In the genomic region with DNA sequence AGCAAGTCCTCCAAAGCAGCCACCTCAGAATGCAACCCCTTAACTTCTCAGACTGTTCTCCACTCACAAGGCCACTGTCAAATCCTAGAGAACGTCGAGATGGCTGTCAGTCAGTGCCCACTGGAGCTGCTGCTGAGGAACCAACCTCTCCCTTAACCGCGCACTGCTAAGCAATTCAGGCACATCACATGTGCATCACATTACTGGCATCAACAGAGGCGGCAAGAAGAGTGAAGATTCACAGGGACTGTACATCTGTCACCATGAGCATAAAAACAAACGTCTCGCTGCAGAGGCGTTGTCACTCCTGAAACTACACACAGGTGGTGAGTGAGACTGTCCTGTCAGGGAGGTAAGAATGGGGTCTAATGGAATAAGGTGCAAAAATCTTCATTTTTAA, we compare ENCODE assay signal across 21 mouse cellular contexts. TPM values are rescaled to one million over a fixed set of nuclear protein-coding genes. Genes with fewer than 3 reads are reported as not detected.
A peak's percentile ranks its signal among the peaks of the same experiment; 100 is the strongest.
DNase-seq lines count a peak whose midpoint lies in the region; ATAC-seq lines count a peak whose summit lies in the region.
"Had no signal": no experiment of that assay in that cellular context is flagged by ENCODE, and none has a peak within 500 bp of the region (broad histone marks: within the 10 kb centered on the region; RNA-seq: fewer than 3 reads in every experiment).

No protein-coding gene starts in this region.

- no peaks in the 10 kb centered on the region for H3K9me3 ChIP-seq in heart, embryonic 10.5 days
- no peaks in the 10 kb centered on the region for H3K9me3 ChIP-seq in neural tube, embryonic 13.5 days
- H3K9me3 ChIP-seq in hindbrain, embryonic 13.5 days = no peaks in the 10 kb centered on the region
- H3K9me3 ChIP-seq in kidney, embryonic 15.5 days (replicated peaks) = no peaks in the 10 kb centered on the region
- H3K9me3 ChIP-seq: hindbrain, embryonic 15.5 days; limb, embryonic 13.5 days; liver, embryonic 13.5 days had no signal

- ATAC-seq in neural tube, embryonic 13.5 days (ENCODE audit: low read depth) = no peak
- ATAC-seq in hindbrain, embryonic 13.5 days (ENCODE audit: low FRiP score) = no peak
- ATAC-seq in kidney, embryonic 15.5 days (replicated peaks; ENCODE audit: low FRiP score) = no peak

- H3K9ac ChIP-seq in neural tube, embryonic 13.5 days = no peak overlapping the region
- H3K9ac ChIP-seq in hindbrain, embryonic 13.5 days = no peak overlapping the region; the same call in 1 of the 2 replicates
- H3K9ac ChIP-seq in kidney, embryonic 15.5 days = no peak overlapping the region
- H3K9ac ChIP-seq: hindbrain, embryonic 15.5 days; limb, embryonic 13.5 days; liver, embryonic 13.5 days; lung, embryonic 14.5 days had no signal

- H3K4me2 ChIP-seq in neural tube, embryonic 13.5 days = no peak overlapping the region
- H3K4me2 ChIP-seq in hindbrain, embryonic 13.5 days = no peak overlapping the region
- no peak overlapping the region for H3K4me2 ChIP-seq in kidney, embryonic 15.5 days
- H3K4me2 ChIP-seq: hindbrain, embryonic 15.5 days; limb, embryonic 13.5 days; liver, embryonic 13.5 days; lung, embryonic 14.5 days had no signal

- WGBS in heart, embryonic 10.5 days = 53% methylated on average over 8 of the region's 8 CpGs
- WGBS in neural tube, embryonic 13.5 days = 56% methylated on average over 8 of the region's 8 CpGs
- 61% methylated on average over 8 of the region's 8 CpGs for WGBS in hindbrain, embryonic 13.5 days
- 81% methylated on average over 8 of the region's 8 CpGs for WGBS in kidney, embryonic 15.5 days

- H3K27me3 ChIP-seq in heart, embryonic 10.5 days (ENCODE audit: insufficient read depth, poor library complexity, severe bottlenecking) = no peaks in the 10 kb centered on the region
- no peaks in the 10 kb centered on the region for H3K27me3 ChIP-seq in neural tube, embryonic 13.5 days
- no peaks in the 10 kb centered on the region for H3K27me3 ChIP-seq in hindbrain, embryonic 13.5 days
- H3K27me3 ChIP-seq in kidney, embryonic 15.5 days = no peaks in the 10 kb centered on the region
- H3K27me3 ChIP-seq: CH12.LX; hindbrain, embryonic 15.5 days; limb, embryonic 13.5 days; liver, embryonic 13.5 days had no signal

- peak overlapping the region; percentile 57; the same call in 1 of the 2 replicates for H3K27ac ChIP-seq in heart, embryonic 10.5 days
- H3K27ac ChIP-seq in neural tube, embryonic 13.5 days (replicated peaks) = 0 out of 2 replicates have a peak overlapping the region, but pooled peaks have one; percentile 35
- peak overlapping the region; percentile 55; the same call in 1 of the 2 replicates for H3K27ac ChIP-seq in hindbrain, embryonic 13.5 days
- H3K27ac ChIP-seq in kidney, embryonic 15.5 days = no peak overlapping the region
- H3K27ac ChIP-seq: hindbrain, embryonic 15.5 days; kidney, postnatal 0 days; limb, embryonic 13.5 days; liver, embryonic 13.5 days had no signal

- peaks cover 12% of the 10 kb centered on the region for H3K36me3 ChIP-seq in heart, embryonic 10.5 days
- H3K36me3 ChIP-seq in neural tube, embryonic 13.5 days = no peaks in the 10 kb centered on the region
- no peaks in the 10 kb centered on the region for H3K36me3 ChIP-seq in hindbrain, embryonic 13.5 days
- H3K36me3 ChIP-seq in kidney, embryonic 15.5 days = peaks cover 20% of the 10 kb centered on the region
- H3K36me3 ChIP-seq: hindbrain, embryonic 15.5 days had no signal

- DNase-seq in heart, embryonic 10.5 days (ENCODE audit: low spot score) = no peak
- no peak for DNase-seq in heart, adult 8-10 months (ENCODE audit: low spot score)
- DNase-seq in neural tube, embryonic 10.5 days (ENCODE audit: extremely low spot score, low spot score) = no peak
- no peak for DNase-seq in urinary bladder, postnatal 25 days (ENCODE audit: low spot score)
- DNase-seq: adrenal gland, postnatal 36 days; cerebellum, adult 2 months; cerebellum, postnatal 36 days; gastrocnemius, postnatal 14 days; heart, adult 18-20 months; kidney, adult 11 months; liver, embryonic 13.5 days; lung, embryonic 14.5 days; lung, postnatal 36 days; right cerebral cortex, adult 18-20 months had no signal

- peaks cover 18% of the 10 kb centered on the region for H3K4me1 ChIP-seq in heart, embryonic 10.5 days
- H3K4me1 ChIP-seq in neural tube, embryonic 13.5 days (replicated peaks) = peaks cover 34% of the 10 kb centered on the region
- peaks cover 15% of the 10 kb centered on the region for H3K4me1 ChIP-seq in hindbrain, embryonic 13.5 days (replicated peaks)
- H3K4me1 ChIP-seq in kidney, embryonic 15.5 days = no peaks in the 10 kb centered on the region
- H3K4me1 ChIP-seq: limb, embryonic 13.5 days had no signal

- H3K4me3 ChIP-seq in heart, embryonic 10.5 days = no peak overlapping the region
- no peak overlapping the region for H3K4me3 ChIP-seq in neural tube, embryonic 13.5 days
- H3K4me3 ChIP-seq in hindbrain, embryonic 13.5 days = no peak overlapping the region
- H3K4me3 ChIP-seq in kidney, embryonic 15.5 days (replicated peaks) = no peak overlapping the region
- H3K4me3 ChIP-seq: hindbrain, embryonic 15.5 days; limb, embryonic 13.5 days; liver, embryonic 13.5 days had no signal

RNA-seq across cellular contexts. Expression of a gene that starts 21.7 kb away (rescaled TPM):
- 25.9 and 27.0 TPM in 2 replicates for polyA plus RNA-seq in heart, embryonic 10.5 days (2016; fragmentation: Nextera tagmentation; extraction: Ambion mirVana)
- total RNA-seq in heart, adult 8-10 months (2022) = 10 to 100 TPM; 27.5 to 31.3 (median 30.8) TPM
- polyA plus RNA-seq in neural tube, embryonic 13.5 days (2015; fragmentation: Nextera tagmentation; extraction: Ambion mirVana) = 21.6 and 27.7 TPM in 2 replicates
- polyA plus RNA-seq in hindbrain, embryonic 13.5 days (2015; fragmentation: Nextera tagmentation; extraction: Ambion mirVana) = 24.3 and 25.2 TPM in 2 replicates
- polyA plus RNA-seq in kidney, embryonic 15.5 days (2015; fragmentation: Nextera tagmentation; extraction: Ambion mirVana) = 33.5 and 34.7 TPM in 2 replicates
